Mouse (Mus musculus) left cerebral cortex, postnatal 14 days (tissue): Measurements from ENCODE around the gene Ciz1. TPM values are rescaled to one million over a fixed set of nuclear protein-coding genes. Genes with fewer than 3 reads are reported as not detected.

Experiments
- DNase-seq, 2 experiments: peaks; one replicate each; pipeline ENCODE4 v3.0.0; 2021 to 2022; ENCODE audit warnings: low spot score in 2 of 2, mixed read lengths in 1 of 2
- intact Hi-C: fragments of 180-260 bp; cut with DNase I; formaldehyde crosslinking; loops from one replicate; pipeline ENCODE4 v1.15.1; 2025
- total RNA-seq, 2 experiments: library from RNA; stranded (reverse); gene quantifications; 2 replicates each; pipeline ENCODE4 v1.2.3; 2021

The Ciz1 gene
- total RNA-seq, 2 experiments from 2014 or later, result 69.5 to 79.0 TPM

GRCm38 (mm10) chr2:32363376-32364106 is 11.4 kb downstream of the Ciz1 start:
- intact Hi-C loops, result no loop called here
- DNase-seq, result no peak

- DNase-seq, result no peak
- intact Hi-C loops, result no loop called here
These were observed 12.0 kb downstream of the Ciz1 start for GRCm38 (mm10) chr2:32364121-32364520.

GRCm38 (mm10) chr2:32367315-32367714 is 15.2 kb downstream of the Ciz1 start:
- intact Hi-C loops, result no loop called here

GRCm38 (mm10) chr2:32374191-32374590 is 22.1 kb downstream of the Ciz1 start:
- intact Hi-C loops, result no loop called here
- DNase-seq, result no peak

More at GRCm38 (mm10) chr2:32367315-32367714, 15.2 kb downstream of the Ciz1 start:
- no peak for DNase-seq

- DNase-seq, result no peak
- intact Hi-C loops, result no loop called here
These were observed 23.3 kb downstream of the Ciz1 start for GRCm38 (mm10) chr2:32375317-32375940.

GRCm38 (mm10) chr2:32376963-32377362 is 24.8 kb downstream of the Ciz1 start:
- intact Hi-C loops, result no loop called here
- DNase-seq, result no peak

- intact Hi-C loops, result no loop called here
- no peak for DNase-seq
These were observed 27.9 kb downstream of the Ciz1 start for GRCm38 (mm10) chr2:32380001-32380500.

- DNase-seq, result peak; percentile 51 to 55
- intact Hi-C loops, result no loop called here
These were observed 29.1 kb downstream of the Ciz1 start for GRCm38 (mm10) chr2:32381141-32381774.

GRCm38 (mm10) chr2:32381775-32382223 is 29.7 kb downstream of the Ciz1 start, which contains the start of gene 1110008P14Rik:
TSS of gene 1110008P14Rik (minus strand) at chr2:32381938.
- intact Hi-C loops, result no loop called here
- DNase-seq, result peak; percentile 88 to 91

GRCm38 (mm10) chr2:32382689-32383088 is 30.6 kb downstream of the Ciz1 start:
- intact Hi-C loops, result no loop called here
- peak in 1 of 2 experiments; percentile 63 for DNase-seq

- no peak for DNase-seq
- intact Hi-C loops, result no loop called here
These were observed 35.8 kb downstream of the Ciz1 start, which contains the start of gene Lcn2 for GRCm38 (mm10) chr2:32387706-32388490. TSS of gene Lcn2 (minus strand) at chr2:32388252.

- no peak for DNase-seq
- intact Hi-C loops, result no loop called here
These were observed 37.0 kb downstream of the Ciz1 start for GRCm38 (mm10) chr2:32389157-32389556.

- no peak for DNase-seq
- intact Hi-C loops, result no loop called here
These were observed 38.7 kb downstream of the Ciz1 start for GRCm38 (mm10) chr2:32390871-32391270.

GRCm38 (mm10) chr2:32392063-32392462 is 39.9 kb downstream of the Ciz1 start:
- DNase-seq, result no peak
- intact Hi-C loops, result no loop called here

- peak in 1 of 2 experiments; percentile 37 for DNase-seq
- intact Hi-C loops, result no loop called here
These were observed 42.8 kb downstream of the Ciz1 start for GRCm38 (mm10) chr2:32394973-32395372.

- DNase-seq, result peak; percentile 83 to 89
- intact Hi-C loops, result no loop called here
These were observed 43.4 kb downstream of the Ciz1 start, which contains the start of gene Ptges2 for GRCm38 (mm10) chr2:32395484-32395945. TSS of gene Ptges2 (plus strand) at chr2:32395896.

GRCm38 (mm10) chr2:32395946-32396621 is 44.0 kb downstream of the Ciz1 start:
- DNase-seq, result peak; percentile 94 to 95
- intact Hi-C loops, result no loop called here

GRCm38 (mm10) chr2:32396695-32397094 is 44.6 kb downstream of the Ciz1 start:
- no peak for DNase-seq
- intact Hi-C loops, result no loop called here
